Mouse (Mus musculus) kidney, postnatal 0 days (tissue): ENCODE data around the gene Cdh4. TPM values are rescaled to one million over a fixed set of nuclear protein-coding genes. Genes with fewer than 3 reads are reported as not detected.
A peak's percentile ranks its signal among the peaks of the same experiment; 100 is the strongest.

Experiments
- ATAC-seq: fragments of 200-750 bp; cut with Nextera tagmentation; replicated peaks from 2 replicates; pipeline ENCODE4 v1.8.0; 2017; ENCODE audit warnings: low read depth, moderate number of reproducible peaks, moderate TSS enrichment, moderate library complexity; ENCODE audit not compliant: low FRiP score
- DNase-seq: peaks from one replicate; pipeline ENCODE4 v3.0.0-alpha.2; 2016; ENCODE audit warnings: low spot score
- H3K27ac ChIP-seq: fragments of 300-500 bp; sonication (generic); 2 replicates; pipeline ENCODE4 v1.5.1; 2014; ENCODE audit warnings: mild to moderate bottlenecking
- H3K27me3 ChIP-seq: fragments of 300-500 bp; sonication (generic); 2 replicates; pipeline ENCODE4 v1.6.1; 2014; ENCODE audit warnings: low read length, mixed read lengths; ENCODE audit not compliant: insufficient read depth
- H3K36me3 ChIP-seq: fragments of 300-500 bp; sonication (generic); 2 replicates; pipeline ENCODE4 v1.6.1; 2014; ENCODE audit warnings: low read length, mixed read lengths; ENCODE audit not compliant: insufficient read depth
- H3K4me1 ChIP-seq: fragments of 300-500 bp; sonication (generic); replicated peaks from 2 replicates; pipeline ENCODE4 v1.6.1; 2014; ENCODE audit warnings: antibody characterized with exemption, low read length, mixed read lengths; ENCODE audit not compliant: insufficient read depth
- H3K4me2 ChIP-seq: fragments of 300-500 bp; sonication (generic); 2 replicates; pipeline ENCODE4 v1.6.1; 2014; ENCODE audit warnings: mild to moderate bottlenecking, low read length, moderate library complexity, mixed read lengths
- H3K4me3 ChIP-seq: fragments of 300-500 bp; sonication (generic); replicated peaks from 2 replicates; pipeline ENCODE4 v1.5.1; 2014; ENCODE audit warnings: low read depth, low read length
- H3K9ac ChIP-seq: fragments of 300-500 bp; sonication (generic); 2 replicates; pipeline ENCODE4 v1.6.1; 2014; ENCODE audit warnings: low read depth, low read length
- H3K9me3 ChIP-seq: fragments of 300-500 bp; sonication (generic); replicated peaks from 2 replicates; pipeline ENCODE4 v1.6.1; 2016; ENCODE audit warnings: low read length, inconsistent platforms, mixed read lengths
- CTCF ChIP-seq: IDR thresholded peaks from 2 replicates; pipeline ENCODE4 v1.5.1; 2016; ENCODE audit warnings: antibody characterized with exemption, low read depth, mild to moderate bottlenecking, moderate library complexity
- WGBS: fragments of 180-500 bp; shearing (Covaris S2); extraction: QIAGEN DNeasy Blood & Tissue Kit; methylation state at CpG from one replicate; pipeline ENCODE4 v1.1.7; 2014; 5-methylcytosine and 5-hydroxymethylcytosine counted together
- polyA plus RNA-seq: library from polyadenylated mRNA; unstranded; fragments of >200 nt; fragmentation: Nextera tagmentation; extraction: Ambion mirVana; gene quantifications from 2 replicates; pipeline ENCODE4 v1.2.1, GENCODE M21; 2015

The Cdh4 gene
- polyA plus RNA-seq, 1 experiment from 2014 or later: 11.5 TPM

GRCm38 (mm10) chr2:179659254-179659653 is 217.0 kb downstream of the Cdh4 start:
- H3K9ac ChIP-seq: no peak overlapping the region
- H3K4me3 ChIP-seq: no peak overlapping the region
- no peaks in the 10 kb centered on the region for H3K27me3 ChIP-seq
- 90% methylated on average over 1 of the region's 1 CpGs for WGBS
- no peak overlapping the region for H3K4me2 ChIP-seq
- DNase-seq (no peak), ATAC-seq (no peak)
- no peak for TF ChIP-seq CTCF
- H3K4me1 ChIP-seq: no peaks in the 10 kb centered on the region
- no peaks in the 10 kb centered on the region for H3K9me3 ChIP-seq
- no peaks in the 10 kb centered on the region for H3K36me3 ChIP-seq
- no peak overlapping the region for H3K27ac ChIP-seq

DNA sequence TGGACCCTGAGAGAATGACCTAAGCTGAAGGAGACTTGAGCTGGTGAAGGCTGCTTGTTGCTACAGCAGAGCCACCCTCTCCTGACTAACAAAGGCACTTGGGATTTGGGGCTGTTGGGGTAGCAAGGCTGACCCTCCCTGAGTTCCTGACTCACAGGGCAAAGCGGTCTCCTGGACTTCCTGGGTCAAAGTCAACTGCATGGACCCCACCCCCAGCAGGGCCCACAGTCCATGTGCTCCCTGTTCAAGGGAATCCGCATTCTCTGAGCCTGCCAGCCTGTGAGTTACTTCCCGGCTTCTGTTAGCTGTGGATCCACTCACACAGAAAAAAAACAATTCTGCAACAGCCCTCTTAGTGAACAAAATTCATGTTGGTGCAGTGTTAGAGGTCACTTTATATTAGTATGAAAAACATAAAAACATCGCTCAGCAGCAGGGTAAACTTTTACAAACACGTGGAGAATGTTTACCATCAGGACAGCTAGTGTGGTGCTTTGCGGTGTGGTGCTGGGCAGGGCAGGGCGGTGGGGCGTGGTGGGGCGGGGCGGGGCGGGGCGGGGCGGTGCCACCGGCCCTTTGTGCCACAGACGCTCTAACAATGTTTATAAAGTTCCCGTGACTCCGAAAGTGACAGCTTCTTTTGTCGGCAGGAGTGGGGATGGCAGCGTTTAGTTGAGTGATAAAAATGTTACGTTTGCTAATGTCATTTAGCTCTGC is 219.9 kb downstream of the Cdh4 start:
- H3K9me3 ChIP-seq: no peaks in the 10 kb centered on the region
- no peaks in the 10 kb centered on the region for H3K4me1 ChIP-seq
- 0 out of 2 replicates have a peak overlapping the region, but pooled peaks have one; percentile 6 for H3K4me3 ChIP-seq
- H3K9ac ChIP-seq: no peak overlapping the region
- peak overlapping the region; percentile 47 for H3K4me2 ChIP-seq
- no peaks in the 10 kb centered on the region for H3K36me3 ChIP-seq
- peak; percentile 64; the same call in 1 of the 2 replicates for ATAC-seq
- WGBS: 1% methylated on average over 20 of the region's 20 CpGs
- no peak for TF ChIP-seq CTCF
- peak; percentile 19 for DNase-seq
- H3K27ac ChIP-seq: no peak overlapping the region
- no peaks in the 10 kb centered on the region for H3K27me3 ChIP-seq

- 4% methylated on average over 9 of the region's 9 CpGs for WGBS
- H3K27ac ChIP-seq: no peak overlapping the region
- H3K4me1 ChIP-seq: no peaks in the 10 kb centered on the region
- no peaks in the 10 kb centered on the region for H3K9me3 ChIP-seq
- no peaks in the 10 kb centered on the region for H3K36me3 ChIP-seq
- H3K4me2 ChIP-seq: peak overlapping the region; percentile 47
- H3K27me3 ChIP-seq: no peaks in the 10 kb centered on the region
- H3K4me3 ChIP-seq: 0 out of 2 replicates have a peak overlapping the region, but pooled peaks have one; percentile 6
- no peak overlapping the region for H3K9ac ChIP-seq
- DNase-seq: peak; percentile 39
- no peak for ATAC-seq
- TF ChIP-seq CTCF: no peak
These were observed 220.5 kb downstream of the Cdh4 start for GRCm38 (mm10) chr2:179662739-179663138.

GRCm38 (mm10) chr2:179663652-179664051 is 221.4 kb downstream of the Cdh4 start:
- H3K36me3 ChIP-seq: no peaks in the 10 kb centered on the region
- WGBS: 13% methylated on average over 9 of the region's 9 CpGs
- TF ChIP-seq CTCF: peak; percentile 47; the same call in 1 of the 2 replicates

DNA sequence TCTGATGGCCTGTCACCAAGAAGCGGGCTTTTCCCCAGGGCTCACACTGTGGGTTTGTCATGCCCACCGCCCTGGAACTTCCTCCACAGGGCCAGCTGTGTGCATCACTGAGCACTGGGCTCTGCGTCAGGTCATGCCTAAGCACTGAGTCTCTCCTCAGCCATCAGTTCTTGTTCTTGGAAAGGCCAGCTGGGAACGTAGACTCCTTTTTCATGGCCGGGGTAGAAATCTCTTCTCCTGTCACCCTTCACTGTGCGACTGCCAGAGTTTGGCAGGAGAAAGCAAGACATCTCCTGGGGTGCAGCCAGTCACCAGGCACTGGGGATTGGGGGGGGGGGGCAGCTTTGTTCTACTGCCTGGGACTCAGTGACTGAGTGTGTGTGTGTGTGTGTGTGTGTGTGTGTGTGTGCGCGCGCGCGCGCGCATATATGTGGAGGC is 222.0 kb downstream of the Cdh4 start:
- no peaks in the 10 kb centered on the region for H3K36me3 ChIP-seq
- WGBS: 61% methylated on average over 13 of the region's 13 CpGs
- H3K4me3 ChIP-seq: no peak overlapping the region
- no peak for TF ChIP-seq CTCF
- DNase-seq: peak; percentile 37
- no peak overlapping the region for H3K9ac ChIP-seq
- H3K9me3 ChIP-seq: no peaks in the 10 kb centered on the region
- H3K27ac ChIP-seq: no peak overlapping the region
- H3K27me3 ChIP-seq: no peaks in the 10 kb centered on the region
- 0 out of 2 replicates have a peak, but pooled peaks have one; percentile 44 for ATAC-seq
- H3K4me2 ChIP-seq: no peak overlapping the region
- H3K4me1 ChIP-seq: no peaks in the 10 kb centered on the region

More at GRCm38 (mm10) chr2:179663652-179664051, 221.4 kb downstream of the Cdh4 start:
- Histone ChIP-seq H3K4me1 (no peaks in the 10 kb centered on the region), H3K27ac (no peak overlapping the region), H3K4me3 (no peak overlapping the region), H3K9me3 (no peaks in the 10 kb centered on the region), H3K27me3 (no peaks in the 10 kb centered on the region), H3K9ac (no peak overlapping the region), H3K4me2 (no peak overlapping the region)
- DNase-seq (no peak), ATAC-seq (no peak)

DNA sequence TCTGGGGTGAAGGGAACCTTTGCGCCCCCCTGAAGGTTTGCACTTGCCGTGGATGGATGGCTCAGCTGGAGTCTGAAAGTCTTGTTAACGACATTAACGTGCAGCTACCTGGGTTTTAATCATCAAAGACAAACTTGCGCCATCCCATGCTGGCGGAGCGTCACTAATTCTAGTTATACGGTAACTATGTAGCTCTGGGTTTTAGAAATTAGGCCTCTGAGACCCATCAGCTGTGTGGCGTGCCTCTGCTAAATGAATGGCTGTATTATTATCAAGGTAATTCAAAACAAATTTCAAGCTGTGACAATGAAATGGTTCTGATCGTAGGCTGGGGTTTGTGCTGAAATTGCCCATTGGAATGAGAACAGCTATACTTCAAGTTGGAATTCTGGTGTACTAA is 228.5 kb downstream of the Cdh4 start:
- H3K4me2 ChIP-seq: no peak overlapping the region
- no peaks in the 10 kb centered on the region for H3K9me3 ChIP-seq
- H3K4me1 ChIP-seq: no peaks in the 10 kb centered on the region
- no peak for DNase-seq
- H3K27ac ChIP-seq: no peak overlapping the region
- no peak for ATAC-seq
- no peak for TF ChIP-seq CTCF
- H3K27me3 ChIP-seq: no peaks in the 10 kb centered on the region
- no peaks in the 10 kb centered on the region for H3K36me3 ChIP-seq
- WGBS: 56% methylated on average over 10 of the region's 10 CpGs
- no peak overlapping the region for H3K4me3 ChIP-seq
- no peak overlapping the region for H3K9ac ChIP-seq
